Mouse (Mus musculus): ENCODE data around the gene Gm21983. TPM values are rescaled to one million over a fixed set of nuclear protein-coding genes. Genes with fewer than 3 reads are reported as not detected.

Gm21983 gene
- total and polyA plus RNA-seq, 3 experiments, result 0.22 TPM; not detected in 2

- H3K27ac ChIP-seq (ENCODE audit: control insufficient read depth, low read depth, low read length), result no peak overlapping the region
- peaks cover 0 to 9% of the 10 kb centered on the region in 2 experiments; a peak in 3 of 4 replicates for H3K36me3 ChIP-seq (ENCODE audit: control insufficient read depth in 1 of 2, insufficient read depth in 2 of 2, low read length in 2 of 2)
These were observed 37.7 kb upstream of the Gm21983 start for GRCm38 (mm10) chr7:27218586-27218985.

GRCm38 (mm10) chr7:27212626-27213025, 31.7 kb upstream of the Gm21983 start:
- no peaks in the 10 kb centered on the region for H3K79me2 ChIP-seq (ENCODE audit: control insufficient read depth, insufficient read depth, low read length, poor library complexity)
- no peaks in the 10 kb centered on the region; a peak in 1 of 4 replicates for H3K36me3 ChIP-seq (ENCODE audit: control insufficient read depth in 1 of 2, insufficient read depth in 2 of 2, low read length in 2 of 2)
- no peak overlapping the region for H3K9ac ChIP-seq (ENCODE audit: control insufficient read depth, low read depth, low read length, poor library complexity, severe bottlenecking)

More at GRCm38 (mm10) chr7:27218586-27218985, 37.7 kb upstream of the Gm21983 start:
- Histone ChIP-seq H3K9me3 (replicated peaks; ENCODE audit: insufficient read depth, low read length) (no peaks in the 10 kb centered on the region), H3K79me2 (ENCODE audit: control insufficient read depth, insufficient read depth, low read length, poor library complexity) (no peaks in the 10 kb centered on the region), H3K9ac (ENCODE audit: control insufficient read depth, low read depth, low read length, poor library complexity, severe bottlenecking) (no peak overlapping the region), H3K4me1 (ENCODE audit: control insufficient read depth in 1 of 2, insufficient read depth in 2 of 2, low read length in 2 of 2) (peaks cover 2 to 16% of the 10 kb centered on the region in 2 experiments; a peak in 3 of 4 replicates), H3K27me3 (ENCODE audit: control insufficient read depth in 1 of 2, insufficient read depth in 2 of 2, low read length in 2 of 2) (no peaks in the 10 kb centered on the region), H3K4me3 (ENCODE audit: control insufficient read depth in 1 of 2, insufficient read depth in 1 of 2, low read depth in 2 of 2, low read length in 2 of 2) (no peak overlapping the region)
- DNase-seq (ENCODE audit: low read depth, low spot score), result no peak
- no peak for TF ChIP-seq UBTF (IDR thresholded peaks at IDR 0.05; ENCODE audit: borderline replicate concordance, insufficient read depth, low read depth, low read length)
- TF ChIP-seq MEF2A (IDR thresholded peaks at IDR 0.05; ENCODE audit: extremely low read depth, insufficient replicate concordance, low read depth, low read length, poor library complexity, severe bottlenecking), result no peak
- no peak for TF ChIP-seq ZC3H11A (IDR thresholded peaks at IDR 0.05; ENCODE audit: low read depth, low read length)
- TF ChIP-seq MAZ (IDR thresholded peaks at IDR 0.05; ENCODE audit: low read depth, low read length), result no peak
- TF ChIP-seq RCOR1 (IDR thresholded peaks at IDR 0.05; ENCODE audit: low read depth, low read length), result no peak
- no peak for TF ChIP-seq NRF1 (IDR thresholded peaks at IDR 0.05; ENCODE audit: insufficient read depth, low read depth, low read length, poor library complexity, severe bottlenecking)
- no peak for TF ChIP-seq TAL1 (IDR thresholded peaks at IDR 0.05; ENCODE audit: low read length)
- no peak for TF ChIP-seq TBP (IDR thresholded peaks at IDR 0.05; ENCODE audit: low read depth, low read length)

More at GRCm38 (mm10) chr7:27212626-27213025, 31.7 kb upstream of the Gm21983 start:
- H3K27ac ChIP-seq (ENCODE audit: control insufficient read depth, low read depth, low read length), result no peak overlapping the region
- no peaks in the 10 kb centered on the region for H3K9me3 ChIP-seq (replicated peaks; ENCODE audit: insufficient read depth, low read length)
- TF ChIP-seq MYC (IDR thresholded peaks at IDR 0.05; ENCODE audit: low read depth, low read length) (no peak), TCF12 (IDR thresholded peaks at IDR 0.05; ENCODE audit: low read depth, low read length) (no peak), CHD2 (IDR thresholded peaks at IDR 0.05; ENCODE audit: low read length) (no peak), TBP (IDR thresholded peaks at IDR 0.05; ENCODE audit: low read depth, low read length) (no peak), USF1 (IDR thresholded peaks at IDR 0.05; ENCODE audit: low read depth, low read length) (no peak), MEF2A (IDR thresholded peaks at IDR 0.05; ENCODE audit: extremely low read depth, insufficient replicate concordance, low read depth, low read length, poor library complexity, severe bottlenecking) (no peak), POLR2A (IDR thresholded peaks at IDR 0.05; ENCODE audit: control insufficient read depth in 1 of 2, insufficient read depth in 1 of 2, low read depth in 1 of 2, low read length in 2 of 2, poor library complexity in 1 of 2) (no peak), MXI1 (IDR thresholded peaks at IDR 0.05; ENCODE audit: low read depth, low read length) (no peak), RAD21 (IDR thresholded peaks at IDR 0.05; ENCODE audit: low read depth, low read length) (no peak), ZKSCAN1 (IDR thresholded peaks at IDR 0.05; ENCODE audit: low read depth, low read length) (no peak), ETS1 (IDR thresholded peaks at IDR 0.05; ENCODE audit: low read depth, low read length) (no peak)
- no peaks in the 10 kb centered on the region for H3K27me3 ChIP-seq (ENCODE audit: control insufficient read depth in 1 of 2, insufficient read depth in 2 of 2, low read length in 2 of 2)
- no peak overlapping the region for H3K4me3 ChIP-seq (ENCODE audit: control insufficient read depth in 1 of 2, insufficient read depth in 1 of 2, low read depth in 2 of 2, low read length in 2 of 2)
- no peak for DNase-seq (ENCODE audit: low read depth, low spot score)
- H3K4me1 ChIP-seq (ENCODE audit: control insufficient read depth in 1 of 2, insufficient read depth in 2 of 2, low read length in 2 of 2), result no peaks in the 10 kb centered on the region
